Mouse (Mus musculus): Measurements from ENCODE around the gene Atp6v0a1.

- TF ChIP-seq POLR2A (IDR thresholded peaks at IDR 0.05; ENCODE audit: extremely low read depth, insufficient read depth, low read length) (no peak), CTCF (IDR thresholded peaks at IDR 0.05; ENCODE audit: low read depth, low read length) (no peak)
Observed at GRCm38 (mm10) chr11:100996501-100996900, 12.8 kb upstream of the Atp6v0a1 start.

Measured in liver, adult 2 months (tissue).